Mouse (Mus musculus) frontal cortex, postnatal 36 days (tissue): ENCODE data around the gene Lrguk.

Experiments used
- DNase-seq, 2 experiments: peaks; one replicate each; pipeline ENCODE4 v3.0.0; 2022; ENCODE audit warnings: low spot score in 2 of 2

Lrguk gene

DNA sequence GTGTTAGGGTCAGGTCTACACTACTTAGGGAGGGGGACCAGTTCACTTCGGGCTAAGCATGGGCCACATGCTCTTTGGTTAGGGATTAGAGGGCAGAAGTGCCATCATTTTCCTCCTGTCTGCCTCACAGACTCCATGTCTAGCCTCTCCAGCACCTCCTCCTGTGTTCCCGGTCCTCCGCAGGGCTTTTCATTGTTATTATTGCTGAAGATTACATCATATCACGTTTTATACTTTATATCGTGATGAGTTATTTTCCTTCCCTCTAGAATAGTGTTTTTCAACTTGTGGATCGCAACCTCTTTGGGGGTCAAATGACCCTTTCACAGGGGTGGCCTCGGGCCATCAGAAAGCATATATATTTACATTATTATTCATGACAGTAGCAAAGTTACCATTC, 37.5 kb downstream of the Lrguk start:
- DNase-seq = no peak

DNA sequence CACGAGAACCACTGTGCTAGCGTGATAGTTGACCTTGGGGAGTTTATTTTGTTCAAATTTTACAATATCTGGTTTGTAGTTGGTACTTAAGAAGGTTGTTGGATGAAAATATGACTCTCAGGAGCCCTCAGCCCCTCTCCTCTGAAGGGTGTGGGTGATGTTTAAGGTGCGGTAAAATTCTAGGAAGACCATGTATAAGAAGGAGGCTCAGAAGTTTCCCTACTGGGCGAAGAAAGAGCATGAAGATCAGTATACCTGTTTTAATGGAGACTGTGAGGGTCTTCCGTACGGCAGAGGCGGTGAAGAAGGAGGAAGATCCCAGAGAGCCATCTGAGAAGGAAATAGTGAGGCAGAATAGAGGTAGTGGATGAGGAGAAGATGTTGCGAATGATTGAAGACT, 38.0 kb downstream of the Lrguk start:
- DNase-seq = no peak

DNA sequence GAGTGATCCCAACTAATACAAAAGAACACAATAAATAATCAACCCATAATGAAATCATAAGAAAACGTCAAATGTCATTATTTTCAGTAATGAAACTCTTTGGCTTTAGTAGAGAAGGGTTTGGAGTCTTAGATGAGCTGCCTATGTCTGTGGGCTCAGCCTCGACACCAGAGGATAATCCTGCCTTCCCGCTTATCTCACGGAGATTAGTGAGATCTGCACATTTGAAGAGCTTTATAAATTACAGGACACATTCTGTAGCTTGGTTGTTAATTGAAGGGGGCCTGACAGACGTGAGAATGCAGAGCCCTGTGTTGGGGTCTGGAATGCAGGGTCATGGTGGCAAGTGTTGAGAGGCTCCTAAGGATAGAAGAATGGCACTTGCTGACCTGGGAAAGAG, 42.7 kb downstream of the Lrguk start:
- no peak for DNase-seq

DNA sequence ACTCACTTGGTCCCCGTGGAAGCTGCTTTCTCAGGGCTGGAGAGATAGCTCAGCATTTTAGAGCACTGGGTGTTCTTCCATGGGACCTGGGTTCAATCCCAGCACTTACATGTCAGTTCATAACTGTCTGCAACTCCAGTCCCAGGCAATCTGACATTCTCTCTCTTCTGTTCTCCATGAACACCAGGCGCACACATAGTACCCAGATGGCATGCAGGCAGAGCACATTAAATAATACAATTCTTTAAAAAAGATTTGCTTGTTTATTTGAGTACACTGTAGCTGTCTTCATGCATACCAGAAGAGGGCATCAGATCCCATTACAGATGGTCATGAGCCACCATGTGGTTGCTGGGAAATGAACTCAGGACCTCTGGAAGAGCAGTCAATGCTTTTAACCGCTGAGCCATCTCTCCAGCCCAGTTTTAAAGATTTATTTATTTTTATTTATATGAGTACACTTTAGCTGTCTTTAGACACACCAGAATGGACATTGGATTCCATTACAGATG, 44.7 kb downstream of the Lrguk start:
- DNase-seq = no peak

DNA sequence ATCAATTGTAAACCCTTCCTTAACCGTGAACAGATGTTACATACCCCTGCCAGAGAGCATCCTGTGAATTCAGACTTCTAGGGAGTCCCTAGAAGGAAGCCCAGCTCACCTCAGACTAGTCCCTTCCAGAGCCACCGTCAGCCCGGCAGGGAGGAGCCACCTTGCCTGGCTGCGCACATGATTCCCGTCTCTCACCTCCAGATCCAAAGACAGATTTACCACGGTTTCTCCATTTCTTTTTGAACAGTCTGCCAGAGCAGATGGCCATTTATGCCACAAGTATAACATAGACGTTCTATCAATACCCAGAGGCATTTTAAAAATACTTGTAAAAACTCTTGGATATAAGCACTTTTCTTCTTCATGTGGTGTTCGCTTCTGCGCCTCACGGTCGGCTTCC, 46.3 kb downstream of the Lrguk start:
- DNase-seq = peak; percentile 5 to 65

DNA sequence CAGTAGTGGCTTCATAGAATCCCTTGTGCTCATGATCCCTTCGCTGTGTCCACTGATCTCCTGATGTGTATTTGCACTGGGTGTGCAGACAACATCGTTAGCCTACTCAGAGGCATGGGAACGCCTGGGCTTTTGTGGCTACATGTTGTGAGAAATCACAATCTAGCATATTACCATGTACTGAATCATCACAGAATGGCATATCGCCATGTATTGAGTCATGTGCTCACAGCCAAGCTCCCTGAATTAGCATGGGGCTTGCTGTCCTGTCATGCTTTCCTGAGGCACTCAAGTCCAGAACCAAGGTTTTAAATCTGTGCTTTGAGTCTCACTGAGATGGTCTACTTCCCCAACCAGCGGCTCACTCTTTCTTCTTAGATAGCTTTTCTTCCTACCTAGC, 54.2 kb downstream of the Lrguk start:
- DNase-seq = no peak

DNA sequence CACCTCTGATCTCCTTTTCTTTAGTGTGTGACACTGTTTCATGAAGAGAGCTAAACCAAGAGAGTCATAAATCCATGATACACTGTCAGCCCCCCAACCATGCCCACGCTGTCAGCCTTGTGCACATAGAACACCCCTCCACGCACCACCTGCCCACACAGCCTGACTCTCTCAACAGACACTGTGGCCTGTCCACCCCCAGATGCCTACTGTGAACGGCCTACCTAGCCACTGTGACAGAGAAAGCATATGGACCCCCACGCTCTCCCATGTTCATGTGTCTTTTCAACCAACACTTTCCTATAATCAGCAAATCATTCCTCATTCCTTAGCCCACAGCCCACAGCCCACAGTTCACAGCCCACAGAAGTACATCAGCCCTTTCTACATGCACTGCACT, 58.5 kb downstream of the Lrguk start:
- DNase-seq = peak; percentile 32 to 37

DNA sequence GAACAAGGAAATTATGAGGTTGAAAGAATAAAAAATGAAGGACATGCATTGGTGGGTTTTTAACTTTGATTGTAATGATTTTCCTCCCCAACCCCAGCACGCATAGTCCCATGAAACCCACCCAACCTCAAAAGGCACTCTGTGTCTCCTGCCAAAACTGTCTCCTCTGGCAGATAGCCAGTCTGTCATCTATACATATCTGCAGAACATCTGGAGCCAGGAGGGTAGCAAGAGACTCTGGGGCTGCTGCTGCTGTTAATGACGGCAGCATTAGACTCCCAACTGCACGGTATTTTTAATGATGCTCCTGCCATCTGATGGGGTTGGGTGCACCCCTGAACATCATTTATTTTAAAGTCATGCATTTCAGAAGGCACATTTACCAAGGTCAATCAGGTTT, 59.7 kb downstream of the Lrguk start:
- DNase-seq = no peak

DNA sequence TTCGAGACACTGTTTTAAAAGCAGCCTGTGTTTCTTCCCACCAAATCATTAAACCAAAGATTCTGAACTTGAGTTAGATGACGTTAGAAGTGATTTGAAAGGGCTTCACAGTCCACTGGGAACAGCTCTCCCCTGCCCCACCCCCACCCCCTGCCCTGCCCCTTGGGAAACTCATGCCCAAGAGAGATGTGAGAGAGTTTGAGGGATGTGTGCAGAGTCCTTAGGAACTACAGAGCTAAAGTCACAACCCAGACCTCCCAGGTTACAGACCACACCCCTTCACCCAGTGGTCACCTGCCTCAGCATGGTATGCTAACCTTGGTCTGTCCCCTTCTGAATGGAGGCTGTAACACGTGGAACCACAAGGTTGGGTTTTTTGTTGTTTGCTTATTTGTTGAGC, 62.3 kb downstream of the Lrguk start:
- no peak for DNase-seq

DNA sequence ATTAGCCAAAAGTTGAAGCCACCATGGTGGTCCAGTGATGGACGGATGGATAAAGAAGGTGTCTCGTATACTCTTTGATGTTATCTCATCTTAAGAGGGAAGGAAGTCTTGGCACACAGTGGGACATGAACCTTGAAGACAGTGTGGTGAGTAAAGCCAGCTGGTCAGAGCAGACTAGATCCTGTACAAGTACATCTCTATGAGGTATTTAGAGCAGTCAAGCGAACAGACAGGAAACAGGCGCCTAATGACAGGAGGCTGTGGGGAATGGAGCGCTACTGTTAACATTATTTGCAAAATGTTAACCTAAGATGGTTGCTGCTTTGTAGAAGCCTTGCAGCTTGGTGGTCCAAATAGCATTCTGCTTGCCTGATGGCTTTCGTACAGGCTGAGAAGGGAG, 67.0 kb downstream of the Lrguk start:
- no peak for DNase-seq

DNA sequence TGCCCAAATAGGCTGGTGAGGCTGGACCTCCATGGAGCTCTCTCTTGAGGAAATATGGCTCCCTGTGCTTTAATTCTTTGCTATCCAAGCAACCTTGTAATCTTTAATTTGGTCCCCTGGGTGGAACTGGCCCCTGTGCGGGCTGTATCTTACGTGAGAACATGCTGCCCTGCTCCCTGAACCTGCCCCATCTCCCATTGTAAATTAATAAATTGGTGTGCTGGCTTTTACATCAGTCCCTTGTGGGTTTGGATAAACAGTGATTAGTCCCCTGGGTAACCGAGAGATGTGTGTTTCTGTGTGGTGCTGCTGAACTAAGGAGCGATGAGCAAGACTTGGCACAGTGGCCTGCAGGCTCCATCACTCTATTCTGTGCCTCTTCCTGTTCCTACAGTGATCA, 67.7 kb downstream of the Lrguk start:
- no peak for DNase-seq

DNA sequence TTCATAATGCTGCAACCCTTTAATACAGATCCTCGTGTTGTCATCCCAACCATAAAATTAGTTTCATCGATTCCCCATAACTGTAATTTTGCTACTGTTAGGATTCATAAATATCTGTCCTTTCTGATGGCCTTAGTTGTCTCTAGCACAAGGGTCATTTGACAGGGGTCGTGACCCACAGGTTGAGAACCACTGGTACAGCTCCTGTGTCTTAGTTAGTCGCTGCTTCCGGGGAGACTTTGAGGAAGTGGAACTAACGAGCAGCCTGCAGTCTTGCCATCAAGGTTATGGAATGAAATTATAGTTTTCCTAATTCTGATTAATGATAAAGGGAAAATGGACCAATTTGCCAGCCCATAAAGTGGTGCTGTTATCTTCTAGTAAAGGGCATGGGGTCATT, 70.5 kb downstream of the Lrguk start:
- DNase-seq = no peak

DNA sequence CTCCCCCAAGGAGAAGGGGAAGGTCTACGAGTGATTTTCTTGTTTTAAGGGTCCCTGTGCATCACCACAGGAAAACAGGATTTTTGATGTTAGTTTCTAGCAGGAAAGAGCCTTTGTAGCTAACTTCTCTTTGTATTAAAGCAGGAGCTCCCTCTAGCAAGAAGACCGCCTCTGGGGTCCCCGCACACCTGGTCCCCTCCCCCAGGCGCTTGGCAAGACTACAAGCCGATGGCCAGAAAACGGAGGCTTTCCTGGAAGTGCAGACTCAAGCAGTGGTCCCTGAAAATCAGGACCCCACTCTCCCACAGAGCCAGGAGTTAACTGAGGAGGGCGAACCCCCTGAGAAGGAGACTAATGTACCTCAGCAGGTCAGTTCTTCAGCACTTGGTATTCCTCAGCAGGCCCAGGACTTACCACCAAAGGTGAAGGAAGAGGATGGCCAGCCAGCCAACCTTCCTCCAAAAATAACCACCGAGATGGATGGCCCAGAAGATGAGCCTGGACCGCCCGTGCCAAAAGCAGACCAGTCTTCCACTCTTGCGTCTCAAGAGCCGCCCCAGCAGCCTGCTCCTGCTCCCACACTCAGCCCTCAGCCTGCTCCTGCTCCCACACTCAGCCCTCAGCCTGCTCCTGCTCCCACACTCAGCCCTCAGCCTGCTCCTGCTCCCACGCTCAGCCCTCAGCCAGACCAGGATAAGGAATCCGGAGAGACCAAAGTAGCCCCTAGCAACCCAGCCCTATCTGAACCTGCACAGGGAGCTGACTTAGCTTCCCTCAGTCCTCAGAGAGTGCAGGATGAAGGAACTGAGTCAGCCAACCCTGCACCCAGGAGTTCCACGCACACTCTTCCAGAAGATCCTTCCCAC, 72.5 kb downstream of the Lrguk start:
- DNase-seq = no peak

DNA sequence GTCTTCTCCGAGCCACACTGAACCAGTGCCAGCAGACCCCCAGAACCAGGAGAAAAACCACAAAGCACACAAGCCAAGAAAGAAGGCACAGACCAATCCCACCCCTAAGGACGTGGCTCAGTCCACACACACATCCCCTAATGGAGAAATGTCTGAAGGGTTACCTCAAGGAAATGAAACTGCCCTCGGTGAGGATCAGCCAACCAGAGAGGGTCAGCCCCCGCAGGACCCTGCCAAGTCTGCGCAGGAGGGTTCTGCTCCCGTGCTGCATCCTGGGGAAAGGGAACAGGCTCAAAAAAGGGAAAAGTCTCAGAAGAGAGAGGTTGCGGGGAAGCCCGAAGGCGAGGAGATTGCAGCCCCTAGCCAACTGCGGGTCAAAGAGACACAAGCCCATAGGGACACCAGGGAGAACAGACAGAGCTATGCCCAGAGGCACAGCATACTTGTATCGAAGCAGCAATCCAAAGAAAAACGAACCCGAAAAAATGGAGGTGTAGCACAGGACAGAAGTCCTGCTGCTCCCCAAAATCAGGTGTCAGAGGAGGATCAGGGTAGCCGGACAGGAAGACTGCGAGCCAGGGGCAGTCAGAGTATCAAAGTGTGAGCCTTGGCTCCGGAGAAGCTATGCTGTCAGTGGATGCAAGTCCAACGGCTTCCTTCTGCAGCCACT, 74.1 kb downstream of the Lrguk start:
- no peak for DNase-seq

DNA sequence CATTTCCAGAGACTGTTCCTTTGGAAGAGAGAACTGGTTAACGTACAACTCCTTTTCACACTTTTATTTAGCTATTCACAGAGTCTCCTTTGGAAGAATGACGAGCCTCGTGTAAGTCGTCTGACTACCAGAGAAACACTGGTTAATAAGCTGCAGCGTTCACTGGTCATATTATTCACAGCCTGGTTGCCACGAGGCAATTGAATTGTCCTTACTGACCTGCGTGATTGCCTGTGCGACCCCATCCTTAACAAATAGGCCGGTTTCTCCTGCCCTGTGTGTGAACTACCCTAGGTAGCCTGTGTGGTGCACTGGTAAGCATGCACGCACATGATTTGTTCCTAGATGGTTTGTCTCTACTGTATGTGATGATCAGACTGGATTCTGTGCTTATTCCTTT, 81.3 kb downstream of the Lrguk start:
- no peak for DNase-seq

DNA sequence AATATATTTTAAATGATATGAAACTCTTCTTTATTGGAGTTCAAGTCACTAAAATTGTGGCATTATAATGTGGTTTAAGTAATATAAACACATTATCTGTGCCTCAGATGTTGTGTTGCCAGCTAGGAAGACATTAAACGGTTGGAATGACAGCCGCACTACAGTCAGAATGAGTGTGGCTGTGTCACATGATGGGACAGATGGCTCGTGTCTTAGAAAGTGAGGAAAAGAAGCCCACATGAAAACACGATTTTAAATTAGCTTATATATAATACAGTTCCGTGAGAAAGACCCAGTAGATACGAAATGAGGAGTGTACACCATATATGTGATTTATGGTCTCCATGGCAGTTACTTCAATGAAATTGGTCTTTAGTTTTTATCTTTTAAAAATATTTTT, 82.2 kb downstream of the Lrguk start:
- no peak for DNase-seq

DNA sequence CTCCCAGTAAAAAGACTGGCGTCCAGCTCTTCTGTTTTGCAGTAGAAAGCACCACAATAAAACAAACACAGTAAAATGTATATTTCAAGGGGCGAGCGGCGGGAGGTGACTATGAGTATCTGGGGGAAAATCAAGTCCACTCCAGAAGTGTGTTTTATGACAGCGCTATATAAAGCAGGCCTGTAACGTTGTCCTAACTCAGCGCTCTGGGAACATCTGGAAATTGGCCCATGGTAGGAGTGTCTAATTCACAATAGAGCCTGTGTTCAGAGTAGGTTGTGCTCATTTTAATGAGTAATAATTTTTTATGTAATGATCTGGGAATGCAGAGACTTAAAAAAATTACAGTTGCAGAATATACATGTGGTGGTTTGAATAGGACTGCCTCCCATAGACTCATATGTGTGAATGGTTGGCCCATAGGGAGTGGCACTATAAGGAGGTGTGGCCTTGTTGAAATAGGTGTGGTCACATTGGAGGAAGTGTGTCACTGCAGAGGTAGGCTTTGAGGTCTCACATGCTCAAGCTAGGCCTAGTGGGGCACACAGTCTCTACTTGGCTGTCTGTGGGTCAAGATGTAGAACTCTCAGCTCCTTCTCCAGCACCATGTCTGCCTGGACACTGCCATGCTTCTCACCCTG, 87.7 kb downstream of the Lrguk start:
- DNase-seq = no peak

DNA sequence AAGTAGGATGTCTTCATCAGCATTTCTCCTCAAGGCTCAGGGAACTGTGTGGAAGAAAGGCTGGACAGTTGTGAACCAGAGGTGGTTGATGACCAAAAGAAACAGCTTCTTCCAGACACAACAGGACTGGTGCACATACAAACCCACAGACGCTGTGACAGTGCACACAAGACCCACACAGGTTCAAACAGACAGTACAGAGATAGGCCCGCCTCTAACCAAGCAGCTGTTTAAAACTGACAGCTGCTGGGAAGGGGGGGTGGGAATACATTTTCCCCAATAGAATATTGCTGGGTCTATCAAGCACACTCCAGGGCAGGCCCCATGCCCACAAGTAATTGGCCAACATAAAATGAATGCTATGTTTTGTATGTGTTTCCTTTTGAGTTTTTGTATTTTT, 95.2 kb downstream of the Lrguk start:
- DNase-seq = no peak

DNA sequence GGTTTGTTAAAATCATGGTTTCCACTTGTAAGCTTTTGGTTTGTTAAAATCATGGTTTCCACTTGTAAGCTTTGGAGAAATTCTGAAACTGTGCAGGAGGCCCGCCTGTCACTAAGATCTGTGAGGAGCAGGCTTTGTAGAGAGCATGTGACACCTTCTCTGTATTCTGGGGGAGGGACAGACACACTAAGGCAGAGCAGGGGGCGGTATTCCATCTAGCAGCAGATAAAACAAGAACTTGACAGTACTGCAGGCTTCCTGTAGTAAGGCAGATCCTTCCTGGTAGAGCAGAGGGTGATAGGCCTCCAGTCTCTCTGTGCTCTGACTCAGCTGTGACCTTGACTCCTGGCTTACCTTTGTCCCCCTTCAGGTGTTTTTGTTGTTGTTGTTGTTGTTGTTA, 100.0 kb downstream of the Lrguk start:
- no peak for DNase-seq

DNA sequence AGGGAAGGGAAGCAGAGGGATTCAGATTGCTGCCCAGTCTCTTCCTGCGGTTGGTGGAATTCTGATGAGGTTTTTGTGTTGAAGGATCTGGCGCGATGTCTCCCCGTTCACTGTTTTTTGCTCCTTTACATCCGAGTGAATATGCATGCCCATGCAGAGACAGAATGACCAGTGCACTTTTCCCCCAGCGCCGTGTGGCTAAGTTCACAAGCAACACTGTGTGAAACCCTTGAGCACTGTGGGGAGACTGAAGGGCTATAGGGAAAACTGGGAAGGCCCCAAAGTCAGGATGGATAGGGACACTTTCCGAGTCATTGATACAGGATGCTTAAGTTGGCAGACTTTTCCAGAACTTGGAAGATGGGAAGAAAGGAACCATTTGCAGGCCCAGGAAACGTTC, 103.1 kb downstream of the Lrguk start:
- no peak for DNase-seq

DNA sequence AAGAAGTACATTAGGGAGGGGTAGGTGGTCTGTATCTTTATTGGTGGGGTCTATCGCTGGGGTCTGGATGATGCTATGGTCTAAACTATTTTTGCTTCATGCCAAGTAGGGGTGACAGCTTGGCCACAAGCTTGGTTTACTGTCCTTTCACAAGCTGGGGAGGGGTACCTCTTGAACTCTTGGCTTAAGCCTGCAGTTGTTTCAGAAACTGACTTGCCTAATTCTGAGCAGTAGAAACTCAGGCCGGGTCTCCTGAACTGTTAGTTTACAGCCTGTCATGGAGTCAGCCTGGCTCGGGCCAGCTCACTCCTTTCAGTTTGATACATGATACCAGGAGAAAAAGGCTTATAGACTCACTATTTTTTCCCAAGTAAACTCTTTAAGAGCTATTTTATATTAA, 109.1 kb downstream of the Lrguk start:
- DNase-seq = no peak

DNA sequence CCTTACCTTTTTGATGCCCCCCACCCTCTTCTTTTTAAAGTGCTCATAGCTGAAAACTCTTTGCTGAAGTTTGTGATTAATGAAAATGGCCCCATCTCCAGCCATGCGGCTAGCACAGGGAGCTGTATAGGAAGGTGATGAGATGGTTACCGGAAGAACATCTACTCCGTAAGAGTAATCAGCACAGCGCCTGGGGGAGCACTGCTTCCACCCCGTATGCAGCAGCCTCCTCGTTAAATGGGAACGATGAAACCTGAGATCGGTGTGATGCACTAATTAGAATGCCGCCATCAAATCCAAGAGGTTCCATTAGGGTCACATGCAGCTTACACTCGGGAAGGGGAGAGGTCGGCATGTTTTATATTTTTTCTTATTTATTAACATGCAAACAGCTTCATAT, 113.7 kb downstream of the Lrguk start:
- no peak for DNase-seq

DNA sequence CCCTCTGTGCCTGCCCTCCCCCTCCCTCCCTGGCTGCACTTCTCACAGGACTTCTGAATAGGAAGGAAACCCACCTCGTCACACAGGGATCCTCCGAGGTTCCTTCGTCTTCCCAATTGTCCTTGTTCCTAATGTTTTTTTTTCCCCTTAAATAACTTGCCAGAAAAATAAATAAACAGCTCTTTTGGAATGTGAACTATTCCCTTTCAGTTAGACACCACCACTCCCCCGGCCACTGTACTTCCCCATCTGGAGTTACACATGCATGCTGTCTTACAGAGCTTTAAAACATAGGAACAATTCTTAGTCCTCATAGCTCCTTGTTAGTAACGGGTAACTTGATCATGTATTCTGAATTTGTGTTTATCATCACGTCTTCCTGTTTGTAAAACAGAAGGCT, 116.8 kb downstream of the Lrguk start:
- no peak for DNase-seq
